Mouse (Mus musculus): ENCODE data around the gene Rsph6a. TPM values are rescaled to one million over a fixed set of nuclear protein-coding genes. Genes with fewer than 3 reads are reported as not detected.
A peak's percentile ranks its signal among the peaks of the same experiment; 100 is the strongest.

The Rsph6a gene
- total RNA-seq, 2 experiments from 2014 or later = not detected

DNA sequence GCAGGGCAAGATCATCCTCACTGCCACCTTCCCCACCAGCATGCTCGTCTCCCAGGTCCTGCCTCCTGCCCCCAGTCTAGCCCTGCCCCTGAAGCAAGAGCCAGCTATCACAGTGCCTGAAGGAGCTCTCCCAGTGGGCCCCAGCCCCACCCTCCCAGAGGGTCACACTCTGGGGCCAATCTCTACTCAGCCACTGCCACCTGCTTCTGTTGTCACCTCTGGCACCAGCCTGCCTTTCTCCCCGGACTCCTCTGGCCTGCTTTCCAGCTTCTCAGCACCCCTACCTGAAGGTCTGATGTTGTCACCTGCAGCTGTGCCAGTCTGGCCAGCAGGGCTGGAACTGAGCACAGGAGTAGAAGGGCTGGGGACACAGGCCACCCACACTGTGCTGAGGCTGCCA, 42.7 kb downstream of the Rsph6a start:
- no peak for DNase-seq (ENCODE audit: low spot score in 2 of 2)

DNA sequence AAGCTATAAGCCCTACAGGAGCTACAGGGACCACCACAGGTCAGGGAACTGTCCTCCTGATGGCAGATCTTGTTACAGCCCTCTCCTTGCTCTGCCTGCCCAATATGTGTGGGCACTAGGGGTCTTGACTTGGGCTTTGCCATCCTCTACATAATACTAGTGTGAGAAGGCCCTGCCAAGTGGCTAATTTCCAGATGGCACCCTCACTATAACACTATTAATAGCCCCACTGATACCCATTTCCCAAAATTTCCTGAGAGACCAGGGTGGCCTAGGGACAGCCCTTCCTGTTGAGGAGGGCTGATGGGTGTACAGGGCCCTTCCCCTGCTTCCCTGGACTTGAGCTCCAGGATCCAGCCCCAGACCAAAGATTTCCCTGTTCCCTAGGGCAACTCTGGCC, 43.4 kb downstream of the Rsph6a start:
- no peak for DNase-seq (ENCODE audit: low spot score in 2 of 2)

DNA sequence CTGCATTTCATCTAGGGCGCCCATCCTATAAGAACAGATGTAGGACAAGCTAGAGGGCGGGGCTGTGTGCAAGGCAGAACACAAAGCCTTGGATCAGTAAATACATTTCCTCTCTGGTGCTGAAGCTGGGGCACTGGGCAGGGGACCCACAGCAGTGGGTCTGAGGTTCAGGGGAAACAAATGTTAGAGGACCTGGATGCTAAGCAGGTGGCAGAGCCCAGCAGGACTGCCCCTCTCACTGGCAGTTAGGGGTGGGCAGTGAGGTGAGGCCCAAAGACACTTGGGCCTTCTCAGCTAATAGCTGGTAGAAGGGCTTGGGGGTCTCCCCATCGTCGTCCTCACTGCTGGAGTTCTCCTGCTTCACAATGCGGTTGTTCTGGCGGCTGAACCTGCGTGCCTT, 44.3 kb downstream of the Rsph6a start:
- no peak for DNase-seq (ENCODE audit: low spot score in 2 of 2)

- no peak for DNase-seq (ENCODE audit: low spot score in 2 of 2)
Observed at GRCm38 (mm10) chr7:19100290-19100689, 45.8 kb downstream of the Rsph6a start.

DNA sequence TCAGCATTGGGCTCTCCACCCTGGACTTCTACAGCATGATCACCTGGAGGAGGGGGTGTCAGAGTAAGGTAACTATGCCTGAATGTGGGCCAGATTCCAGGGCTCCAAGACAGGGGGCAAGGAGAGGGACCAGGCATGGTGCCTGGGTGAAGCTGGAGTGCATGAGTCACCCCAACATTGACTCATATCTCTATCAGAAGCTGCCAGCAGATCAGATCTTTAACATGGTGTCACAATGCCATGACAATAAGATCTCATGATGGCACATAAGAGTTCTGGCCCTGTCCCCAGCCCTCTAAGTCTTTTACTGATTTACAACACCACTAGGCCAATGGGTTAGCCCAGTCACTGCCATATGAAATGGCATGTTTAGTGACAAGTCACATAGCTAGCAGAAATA, 49.3 kb downstream of the Rsph6a start:
- DNase-seq (ENCODE audit: low spot score in 2 of 2) = no peak

DNA sequence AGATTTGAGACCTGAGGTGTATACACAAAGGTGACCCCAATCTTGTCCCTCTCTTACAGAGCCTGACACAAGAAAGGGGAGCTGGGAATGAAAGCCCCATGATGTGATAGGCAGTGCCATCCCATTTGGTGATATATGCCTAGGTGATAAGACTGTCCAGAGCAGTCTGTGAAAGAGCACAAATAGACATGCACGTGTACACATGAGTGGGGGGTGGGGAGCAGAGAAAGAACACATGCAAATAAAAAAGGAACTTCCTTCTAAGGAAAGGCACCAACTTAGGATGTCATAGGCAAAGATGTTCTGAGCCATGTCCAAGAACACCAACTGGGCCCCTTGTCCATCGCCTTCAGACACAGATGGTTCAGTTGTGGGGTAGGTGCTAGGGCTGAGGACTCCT, 50.0 kb downstream of the Rsph6a start:
- no peak for DNase-seq (ENCODE audit: low spot score in 2 of 2)

GRCm38 (mm10) chr7:19107436-19107835, 52.9 kb downstream of the Rsph6a start:
- DNase-seq (ENCODE audit: low spot score in 2 of 2) = no peak

GRCm38 (mm10) chr7:19109565-19109964, 55.1 kb downstream of the Rsph6a start:
- DNase-seq (ENCODE audit: low spot score in 2 of 2) = no peak

- no peak for DNase-seq (ENCODE audit: low spot score in 2 of 2)
Observed at GRCm38 (mm10) chr7:19118028-19118771, 63.7 kb downstream of the Rsph6a start, which contains the start of gene Gm4969. TSS of gene Gm4969 (minus strand) at chr7:19118368.

DNA sequence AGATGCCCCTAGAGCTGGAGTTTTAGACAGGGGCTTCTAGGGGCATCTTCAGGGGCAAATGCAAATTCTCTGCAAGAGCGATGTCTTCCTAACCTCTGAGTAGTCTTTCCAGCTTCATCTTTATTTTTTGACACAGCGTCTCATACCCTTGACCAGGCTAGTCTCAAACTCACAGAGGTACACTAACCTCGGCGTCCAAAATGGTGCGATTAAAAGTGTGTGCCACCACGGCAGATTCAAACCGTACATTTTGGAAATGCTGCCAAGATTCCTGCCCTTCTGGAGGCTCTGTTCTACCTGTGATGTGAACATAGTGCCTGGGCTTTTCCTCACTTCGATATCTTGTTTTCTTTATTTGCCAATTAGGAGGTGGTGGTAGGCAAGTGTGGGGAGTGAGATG, 64.6 kb downstream of the Rsph6a start:
- no peak for DNase-seq (ENCODE audit: low spot score in 2 of 2)

DNA sequence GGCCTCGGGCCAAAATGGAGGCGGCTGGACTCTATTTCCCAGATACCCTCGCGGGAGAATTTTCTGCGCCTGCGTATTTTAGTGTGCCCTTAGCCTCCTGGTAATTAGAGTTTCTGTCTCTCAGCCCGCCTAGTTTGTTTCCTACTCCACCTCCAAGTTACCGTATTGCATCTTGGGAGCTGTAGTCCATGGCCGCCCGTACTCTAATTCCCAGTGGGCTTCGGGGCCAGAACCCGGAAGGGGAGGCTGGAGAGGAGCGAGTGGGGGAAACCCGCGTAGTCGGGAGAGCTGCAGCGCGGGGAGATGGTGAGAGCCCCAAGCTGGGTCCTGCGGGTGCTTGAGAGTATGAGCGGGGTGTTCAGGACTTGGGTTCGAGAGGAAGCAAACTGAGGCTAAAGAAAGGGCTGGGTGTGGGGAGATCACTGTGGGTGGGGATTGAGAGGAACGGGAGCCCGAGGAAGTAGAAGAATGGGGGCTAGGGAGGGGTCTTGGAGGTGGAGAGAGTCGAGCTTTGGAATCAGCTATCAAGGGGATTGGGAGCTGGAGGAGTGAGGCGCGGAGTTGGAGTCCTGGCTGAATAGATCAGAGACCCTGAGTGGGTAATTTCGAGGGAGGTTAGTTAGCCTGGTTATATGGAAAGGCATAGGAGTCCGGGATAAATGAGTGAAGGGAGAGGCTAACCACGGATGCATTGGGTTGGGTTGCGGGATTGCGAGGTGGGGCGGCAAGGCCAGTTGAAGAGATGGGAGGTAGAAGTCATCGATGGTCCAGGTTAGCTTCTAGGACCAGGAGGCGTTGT, 65.3 kb downstream of the Rsph6a start, which contains the start of gene Fbxo46:
Fbxo46 (plus strand) TSS at position 229 of the 799 bp plus-strand sequence.
- peak; percentile 67 to 84 for DNase-seq (ENCODE audit: low spot score in 2 of 2)

GRCm38 (mm10) chr7:19121686-19122085, 67.2 kb downstream of the Rsph6a start:
- DNase-seq (ENCODE audit: low spot score in 2 of 2) = no peak

Small RNAs within 50 kb of the gene (microRNA-seq; reads per million reads assigned to microRNA genes)
- gene Mir3100 = 1.3 reads per million

Other genes with a start within 250 kb of the Rsph6a start
- gene Psg17, start 233.1 kb upstream of the Rsph6a start, total RNA-seq (2021) = not detected
- gene Mill2, start 214.7 kb upstream of the Rsph6a start, total RNA-seq (2021) = 1 to 10 TPM; 5.1 to 8.1 TPM
- gene Pglyrp1, start 183.4 kb upstream of the Rsph6a start, total RNA-seq (2021) = 10 to 100 TPM in 1 of 2 experiments, 1 to 10 TPM in 1; 7.2 to 12.0 TPM
- gene Ccdc61, start 144.3 kb upstream of the Rsph6a start, total RNA-seq (2021) = 10 to 100 TPM; 16.5 to 19.2 TPM
- gene Nova2, start 128.8 kb upstream of the Rsph6a start, total RNA-seq (2021) = 1 to 10 TPM; 7.8 to 8.2 TPM
- gene Nanos2, start 67.3 kb upstream of the Rsph6a start, total RNA-seq (2021) = under 1 TPM in 1 of 2 experiments, not detected in 1; 0.20 TPM
- 1 to 10 TPM; 7.2 to 8.3 TPM for gene Mypop, start 63.4 kb upstream of the Rsph6a start, total RNA-seq (2021)
- gene Irf2bp1, start 50.6 kb upstream of the Rsph6a start, total RNA-seq (2021) = 10 to 100 TPM; 44.3 to 49.1 TPM
- gene Foxa3, start 31.2 kb upstream of the Rsph6a start, total RNA-seq (2021) = 1 to 10 TPM in 1 of 2 experiments, under 1 TPM in 1; 0.50 to 4.5 TPM
- 100 to 1,000 TPM; 109 to 119 TPM for gene Sympk, start 30.3 kb upstream of the Rsph6a start, total RNA-seq (2021)
- gene Dmwd, start 21.5 kb downstream of the Rsph6a start, total RNA-seq (2021) = 10 to 100 TPM; 67.0 to 70.3 TPM
- 10 to 100 TPM; 70.0 to 74.7 TPM for gene Dmpk, start 29.2 kb downstream of the Rsph6a start, total RNA-seq (2021)
- gene Six5, start 39.9 kb downstream of the Rsph6a start, total RNA-seq (2021) = 10 to 100 TPM; 23.4 to 25.3 TPM
- gene Gm4969, start 63.7 kb downstream of the Rsph6a start, total RNA-seq (2021) = under 1 TPM; 0.59 to 0.98 TPM
- gene Fbxo46, start 65.2 kb downstream of the Rsph6a start, total RNA-seq (2021) = 10 to 100 TPM; 13.7 to 14.6 TPM
- gene Qpctl, start 94.6 kb downstream of the Rsph6a start, total RNA-seq (2021) = 10 to 100 TPM; 16.1 TPM
- 100 to 1,000 TPM; 111 to 116 TPM for gene Snrpd2, start 95.0 kb downstream of the Rsph6a start, total RNA-seq (2021)
- gene Gipr, start 111.4 kb downstream of the Rsph6a start, total RNA-seq (2021) = 1 to 10 TPM; 1.9 to 2.5 TPM
- gene Eml2, start 121.7 kb downstream of the Rsph6a start, total RNA-seq (2021) = 10 to 100 TPM; 44.8 to 46.7 TPM
- gene Gpr4, start 157.8 kb downstream of the Rsph6a start, total RNA-seq (2021) = 1 to 10 TPM; 4.5 to 4.8 TPM
- 10 to 100 TPM; 23.6 to 24.1 TPM for gene Opa3, start 173.6 kb downstream of the Rsph6a start, total RNA-seq (2021)
- gene Vasp, start 217.1 kb downstream of the Rsph6a start, total RNA-seq (2021) = 10 to 100 TPM; 83.7 to 89.3 TPM
- under 1 TPM in 1 of 2 experiments, not detected in 1; 0.39 TPM for gene Ppm1n, start 225.4 kb downstream of the Rsph6a start, total RNA-seq (2021)
- 10 to 100 TPM; 19.3 to 28.8 TPM for gene Rtn2, start 227.9 kb downstream of the Rsph6a start, total RNA-seq (2021)